Mouse (Mus musculus) hindbrain, postnatal 0 days (tissue): ENCODE measurements around the gene Cfap126. TPM values are rescaled to one million over a fixed set of nuclear protein-coding genes. Genes with fewer than 3 reads are reported as not detected.
A peak's percentile ranks its signal among the peaks of the same experiment; 100 is the strongest.
"Not testable (repeated sequence)": the region's sequence is repeated elsewhere in the genome, so short reads cannot be mapped to it uniquely, and the experiment has no call there.

Experiments
- ATAC-seq: fragments of 200-750 bp; cut with Nextera tagmentation; 2 replicates; pipeline ENCODE4 v1.8.0; 2017; ENCODE audit warnings: mild to moderate bottlenecking, moderate TSS enrichment, moderate library complexity
- DNase-seq: peaks from one replicate; pipeline ENCODE4 v3.0.0-alpha.2; 2015; ENCODE audit warnings: low spot score
- H3K27ac ChIP-seq: fragments of 300-500 bp; sonication (generic); 2 replicates; pipeline ENCODE4 v1.5.1; 2014; ENCODE audit warnings: mild to moderate bottlenecking
- H3K27me3 ChIP-seq: fragments of 300-500 bp; sonication (generic); 2 replicates; pipeline ENCODE4 v1.6.1; 2014; ENCODE audit warnings: low read length, mixed read lengths; ENCODE audit not compliant: insufficient read depth
- H3K36me3 ChIP-seq: fragments of 300-500 bp; sonication (generic); 2 replicates; pipeline ENCODE4 v1.6.1; 2014; ENCODE audit warnings: low read length, mixed read lengths; ENCODE audit not compliant: insufficient read depth
- H3K4me1 ChIP-seq: fragments of 300-500 bp; sonication (generic); 2 replicates; pipeline ENCODE4 v1.6.1; 2014; ENCODE audit warnings: antibody characterized with exemption, low read length, mixed read lengths; ENCODE audit not compliant: insufficient read depth
- H3K4me2 ChIP-seq: fragments of 300-500 bp; sonication (generic); 2 replicates; pipeline ENCODE4 v1.6.1; 2014; ENCODE audit warnings: low read depth, mild to moderate bottlenecking, low read length, moderate library complexity, mixed read lengths
- H3K4me3 ChIP-seq: fragments of 300-500 bp; sonication (generic); 2 replicates; pipeline ENCODE4 v1.5.1; 2014; ENCODE audit warnings: low read length
- H3K9ac ChIP-seq: fragments of 300-500 bp; sonication (generic); replicated peaks from 2 replicates; pipeline ENCODE4 v1.6.1; 2014; ENCODE audit warnings: mild to moderate bottlenecking, low read length, moderate library complexity, mixed read lengths
- H3K9me3 ChIP-seq: fragments of 300-500 bp; sonication (generic); 2 replicates; pipeline ENCODE4 v1.6.1; 2016; ENCODE audit warnings: low read length, mixed read lengths
- CTCF ChIP-seq: IDR thresholded peaks from 2 replicates; pipeline ENCODE4 v1.5.1; 2016; ENCODE audit warnings: antibody characterized with exemption, control low read depth, low read depth
- WGBS: fragments of 180-500 bp; shearing (Covaris S2); extraction: QIAGEN DNeasy Blood & Tissue Kit; methylation state at CpG from one replicate; pipeline ENCODE4 v1.1.7; 2014; 5-methylcytosine and 5-hydroxymethylcytosine counted together
- polyA plus RNA-seq: library from polyadenylated mRNA; unstranded; fragments of >200 nt; fragmentation: Nextera tagmentation; extraction: Ambion mirVana; gene quantifications from 2 replicates; pipeline ENCODE4 v1.2.1, GENCODE M21; 2015
- total RNA-seq: library from RNA; depleted of rRNA; stranded (reverse); fragments of >200 nt; gene quantifications from 2 replicates; pipeline ENCODE4 v1.2.3, GENCODE M21; 2014; rRNA removed

Gene Cfap126
- total RNA-seq (2.7 and 6.7 TPM in 2 replicates), polyA plus RNA-seq (12.2 and 15.3 TPM in 2 replicates)

GRCm38 (mm10) chr1:171113873-171114299, at the start of gene Cfap126:
Gene Cfap126 (plus strand): TSS chr1:171113918.
- no peaks in the 10 kb centered on the region for H3K9me3 ChIP-seq
- no peaks in the 10 kb centered on the region for H3K27me3 ChIP-seq
- peak; percentile 34; the same call in 1 of the 2 replicates for ATAC-seq
- H3K36me3 ChIP-seq, result no peaks in the 10 kb centered on the region
- peak within 1 kb of the TSS; percentile 76 for H3K4me2 ChIP-seq
- peak within 1 kb of the TSS; percentile 41 for H3K4me3 ChIP-seq
- WGBS, result 1% methylated on average over 24 of the region's 24 CpGs
- TF ChIP-seq CTCF, result no peak
- peak; percentile 55 for DNase-seq
- H3K4me1 ChIP-seq, result no peaks in the 10 kb centered on the region; the same call in 1 of the 2 replicates
- peak within 1 kb of the TSS; percentile 53 for H3K9ac ChIP-seq
- H3K27ac ChIP-seq, result peak within 1 kb of the TSS; percentile 49

DNA sequence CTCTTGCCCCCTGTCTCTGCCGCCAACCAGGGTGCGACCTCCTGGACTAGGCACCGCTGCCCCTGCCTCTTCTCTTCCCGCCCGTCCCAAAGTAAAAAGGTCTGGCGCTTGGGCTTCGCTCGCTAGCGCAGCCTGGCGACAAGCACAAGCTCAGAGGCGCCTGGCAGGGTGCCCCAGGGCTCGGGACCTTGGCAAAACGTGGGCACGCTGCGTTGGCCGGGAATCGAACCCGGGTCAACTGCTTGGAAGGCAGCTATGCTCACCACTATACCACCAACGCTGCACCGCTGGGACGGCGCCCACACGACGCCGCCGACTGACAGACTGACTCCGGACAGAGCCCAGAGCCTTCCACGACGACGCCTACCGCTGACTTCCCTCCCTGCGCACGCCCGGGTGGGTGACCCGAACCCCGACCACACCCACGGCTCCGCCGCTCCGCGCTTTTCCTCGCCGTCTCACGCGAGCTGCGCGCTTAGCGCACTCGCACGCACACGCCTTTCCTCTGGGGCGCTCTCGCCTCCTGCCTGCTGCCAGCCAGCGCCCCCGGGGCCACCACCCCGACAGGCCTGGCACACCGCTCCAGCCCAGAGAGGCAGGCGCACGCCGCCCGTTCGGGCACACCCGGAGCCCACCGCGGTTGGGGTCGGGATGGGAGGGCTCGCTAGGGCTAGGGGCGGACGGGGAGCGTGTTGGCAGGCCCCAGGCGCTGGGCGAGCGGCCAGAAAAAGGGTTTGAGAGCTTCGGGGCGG, 49.1 kb upstream of the Cfap126 start, which contains the start of gene Fcgr3:
Gene Fcgr3 (minus strand): TSS at position 445 of the 752 bp plus-strand sequence.
- WGBS, result 1% methylated on average over 41 of the region's 75 CpGs
- not testable (repeated sequence) for H3K27ac ChIP-seq, H3K36me3 ChIP-seq, H3K9me3 ChIP-seq, H3K4me1 ChIP-seq, H3K9ac ChIP-seq
- peak within 1 kb of the TSS; percentile 40 for H3K4me2 ChIP-seq
- peak; percentile 55 for ATAC-seq
- peak; percentile 77 for DNase-seq
- peaks cover 22% of the 10 kb centered on the region for H3K27me3 ChIP-seq
- TF ChIP-seq CTCF, result peak; percentile 57
- peak within 1 kb of the TSS; percentile 28 for H3K4me3 ChIP-seq

DNA sequence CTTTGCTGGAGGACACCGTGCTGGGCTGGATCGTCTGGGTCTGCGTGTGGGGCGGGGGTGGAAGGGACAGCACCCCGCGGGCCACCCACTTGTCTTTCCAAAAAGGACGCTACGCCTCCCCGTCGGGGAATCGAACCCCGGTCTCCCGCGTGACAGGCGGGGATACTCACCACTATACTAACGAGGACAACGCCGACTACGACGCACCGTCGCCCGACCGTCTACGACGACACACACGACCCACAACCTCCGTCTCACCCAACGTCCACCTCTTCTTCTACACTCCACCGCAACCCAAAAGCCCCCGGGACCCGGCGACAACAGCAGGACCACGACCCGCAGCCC, 48.5 kb upstream of the Cfap126 start:
- H3K9ac ChIP-seq, H3K27ac ChIP-seq, H3K9me3 ChIP-seq, H3K4me1 ChIP-seq, H3K36me3 ChIP-seq, DNase-seq: not testable (repeated sequence)
- 1% methylated on average over 16 of the region's 35 CpGs for WGBS
- peak; percentile 43 for ATAC-seq
- Histone ChIP-seq H3K4me3 (peak overlapping the region; percentile 21), H3K27me3 (peaks cover 26% of the 10 kb centered on the region), H3K4me2 (peak overlapping the region; percentile 31; the same call in 1 of the 2 replicates)

DNA sequence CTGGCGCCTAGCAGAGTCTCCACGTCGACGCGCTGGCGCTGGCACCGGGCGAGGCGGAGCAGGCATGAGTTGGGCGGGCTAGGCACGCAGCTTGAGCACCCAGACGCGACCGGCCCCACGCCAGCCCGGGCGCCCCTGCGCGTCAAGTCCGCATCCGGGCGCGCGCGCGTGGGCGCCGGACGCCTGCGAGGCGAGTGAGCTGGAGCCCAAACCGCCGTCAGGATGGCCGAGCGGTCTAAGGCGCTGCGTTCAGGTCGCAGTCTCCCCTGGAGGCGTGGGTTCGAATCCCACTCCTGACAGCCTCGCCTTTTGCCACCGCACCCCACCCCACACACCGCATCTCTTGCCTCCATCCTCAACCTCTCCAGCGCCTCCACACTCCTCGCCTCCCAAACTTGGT, 48.0 kb upstream of the Cfap126 start:
- Histone ChIP-seq H3K27me3 (peaks cover 26% of the 10 kb centered on the region), H3K4me2 (peak overlapping the region; percentile 33; the same call in 1 of the 2 replicates), H3K4me3 (peak overlapping the region; percentile 28)
- not testable (repeated sequence) for H3K36me3 ChIP-seq, H3K4me1 ChIP-seq, H3K27ac ChIP-seq, H3K9me3 ChIP-seq, DNase-seq, H3K9ac ChIP-seq
- ATAC-seq, result peak; percentile 13
- WGBS, result 7% methylated on average over 25 of the region's 45 CpGs

- peaks cover 26% of the 10 kb centered on the region for H3K27me3 ChIP-seq
- DNase-seq, H3K4me2 ChIP-seq, H3K9me3 ChIP-seq, H3K4me1 ChIP-seq, H3K9ac ChIP-seq, H3K4me3 ChIP-seq, H3K36me3 ChIP-seq, H3K27ac ChIP-seq: not testable (repeated sequence)
- 37% methylated on average over 2 of the region's 10 CpGs for WGBS
- peak; percentile 13 for ATAC-seq
Measured at GRCm38 (mm10) chr1:171066583-171066982, 47.1 kb upstream of the Cfap126 start.

GRCm38 (mm10) chr1:171067928-171068327, 45.8 kb upstream of the Cfap126 start:
- not testable (repeated sequence) for H3K27ac ChIP-seq, H3K4me1 ChIP-seq, H3K4me2 ChIP-seq, DNase-seq, H3K9me3 ChIP-seq, ATAC-seq, H3K9ac ChIP-seq, H3K4me3 ChIP-seq, H3K36me3 ChIP-seq
- peaks cover 24% of the 10 kb centered on the region for H3K27me3 ChIP-seq
- 47% methylated on average over 5 of the region's 5 CpGs for WGBS

DNA sequence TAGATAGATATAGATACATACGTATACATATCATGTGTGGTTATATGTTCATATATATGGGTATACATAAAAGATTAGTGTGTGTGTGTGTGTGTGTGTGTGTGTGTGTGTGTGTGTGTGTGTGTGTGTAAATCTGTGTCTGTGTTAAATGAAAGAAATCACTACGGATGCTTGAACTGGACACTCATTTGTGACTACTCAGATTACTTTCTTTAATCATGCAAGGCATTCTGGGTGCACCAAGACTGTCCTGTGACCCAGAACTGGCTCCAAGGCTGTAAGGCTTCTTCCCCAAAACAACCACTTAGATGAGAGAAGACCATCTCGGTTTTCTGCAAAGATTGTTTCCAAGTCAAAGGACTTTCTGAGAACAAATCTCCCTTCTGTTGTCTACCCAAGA, 44.2 kb upstream of the Cfap126 start:
- peaks cover 13% of the 10 kb centered on the region for H3K27me3 ChIP-seq
- WGBS, result 66% methylated on average over 3 of the region's 3 CpGs
- H3K27ac ChIP-seq, H3K36me3 ChIP-seq, H3K9me3 ChIP-seq, H3K9ac ChIP-seq, DNase-seq, H3K4me1 ChIP-seq, H3K4me3 ChIP-seq, ATAC-seq, H3K4me2 ChIP-seq: not testable (repeated sequence)

DNA sequence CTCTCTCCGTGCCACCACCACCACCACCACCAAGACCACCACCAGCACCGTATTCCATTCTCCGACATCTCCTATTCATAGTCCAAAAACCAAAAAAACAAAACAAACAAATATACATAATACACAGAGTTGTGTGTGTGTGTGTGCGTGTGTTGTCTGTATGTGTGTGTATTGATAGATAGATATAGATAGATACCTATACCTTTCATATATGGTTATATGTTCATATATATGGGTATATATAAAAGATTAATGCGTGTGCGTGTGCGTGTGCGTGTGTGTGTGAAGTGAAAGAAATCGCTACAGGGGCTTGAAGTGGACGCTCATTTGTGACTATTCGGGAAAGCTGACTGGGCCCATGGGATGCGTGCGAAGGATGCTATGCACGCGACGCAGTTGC, 42.8 kb upstream of the Cfap126 start:
- H3K9me3 ChIP-seq, ATAC-seq, H3K27ac ChIP-seq, DNase-seq, H3K9ac ChIP-seq, H3K36me3 ChIP-seq, H3K4me1 ChIP-seq: not testable (repeated sequence)
- Histone ChIP-seq H3K4me3 (peak overlapping the region; percentile 15; the same call in 1 of the 2 replicates), H3K4me2 (0 out of 2 replicates have a peak overlapping the region, but pooled peaks have one; percentile 29), H3K27me3 (peaks cover 12% of the 10 kb centered on the region)
- WGBS, result 23% methylated on average over 11 of the region's 16 CpGs

DNA sequence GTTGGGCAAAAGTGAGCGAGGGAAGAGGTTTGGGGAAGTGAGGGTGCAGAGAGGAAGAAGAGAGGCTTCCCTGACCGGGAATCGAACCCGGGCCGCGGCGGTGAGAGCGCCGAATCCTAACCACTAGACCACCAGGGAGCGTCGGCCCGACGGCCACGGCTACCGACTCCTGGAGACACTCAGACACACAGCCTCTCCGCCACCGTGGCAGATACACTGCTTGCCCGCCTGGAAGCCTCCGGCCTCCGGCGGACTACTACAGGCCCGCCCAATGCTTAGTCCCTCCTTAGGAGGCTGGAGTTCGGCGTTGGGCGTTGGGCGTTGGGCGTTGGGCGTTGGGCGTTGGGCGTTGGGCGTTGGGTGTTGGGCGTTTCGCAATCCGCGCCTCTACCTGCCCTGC, 42.0 kb upstream of the Cfap126 start:
- not testable (repeated sequence) for H3K4me1 ChIP-seq, H3K9ac ChIP-seq, H3K9me3 ChIP-seq, DNase-seq, H3K36me3 ChIP-seq, H3K4me2 ChIP-seq, H3K27ac ChIP-seq, H3K4me3 ChIP-seq
- peak; percentile 46 for ATAC-seq
- no CpG with 5 or more reads among the region's 35 CpGs for WGBS
- H3K27me3 ChIP-seq, result peaks cover 12% of the 10 kb centered on the region

- not testable (repeated sequence) for DNase-seq
Measured at GRCm38 (mm10) chr1:171072217-171072616, 41.5 kb upstream of the Cfap126 start.

More at GRCm38 (mm10) chr1:171072217-171072616, 41.5 kb upstream of the Cfap126 start:
- H3K36me3 ChIP-seq, H3K9me3 ChIP-seq, H3K4me2 ChIP-seq, H3K9ac ChIP-seq, H3K4me1 ChIP-seq, H3K27ac ChIP-seq, H3K4me3 ChIP-seq: not testable (repeated sequence)
- peaks cover 12% of the 10 kb centered on the region for H3K27me3 ChIP-seq
- peak; percentile 33 for ATAC-seq
- WGBS, result no CpG with 5 or more reads among the region's 45 CpGs
